9 mouse cellular contexts compared by ENCODE assay signal in genomic region chr8:125389756-125390505, GRCm38 (mm10).
DNase-seq lines count a peak whose midpoint lies in the region; ATAC-seq lines count a peak whose summit lies in the region.
"Had no signal": no experiment of that assay in that cellular context is flagged by ENCODE, and none has a peak within 500 bp of the region (broad histone marks: within the 10 kb centered on the region; RNA-seq: fewer than 3 reads in every experiment).

No protein-coding gene starts in this region.

- no peaks in the 10 kb centered on the region for H3K9me3 ChIP-seq in midbrain, embryonic 14.5 days (ENCODE audit: control insufficient read depth, low read length)

- H3K27ac ChIP-seq in midbrain, embryonic 14.5 days (replicated peaks; ENCODE audit: low read depth, low read length) = peak overlapping the region; percentile 69

- intact Hi-C loops in heart, postnatal 10 days (cut with DNase I) = loop anchor here (5.0 kb wide), 1 partner anchor 38 kb away; no protein-coding TSS in a partner anchor

- 56% methylated on average over 13 of the region's 13 CpGs for WGBS in midbrain, embryonic 14.5 days

- ATAC-seq in frontal cortex, adult (ENCODE audit: low TSS enrichment) = peak; percentile 76
- ATAC-seq in midbrain, embryonic 14.5 days (ENCODE audit: low FRiP score, low TSS enrichment) = 0 out of 2 replicates have a peak, but pooled peaks have one; percentile 24

- H3K4me3 ChIP-seq in midbrain, embryonic 14.5 days (replicated peaks; ENCODE audit: low read depth, low read length) = no peak overlapping the region
- H3K4me3 ChIP-seq: myocyte had no signal

- peak; percentile 45 to 70 for DNase-seq in urinary bladder, postnatal 4 days (ENCODE audit: low spot score in 2 of 2)
- no peak for DNase-seq in urinary bladder, adult 18-20 months (ENCODE audit: low spot score in 2 of 2)
- DNase-seq in heart, postnatal 10 days = peak; percentile 88 to 89
- DNase-seq in layer of hippocampus, adult 18-20 months (ENCODE audit: low spot score in 2 of 2) = peak; percentile 78 to 83
- DNase-seq in midbrain, embryonic 14.5 days = peak; percentile 75
- DNase-seq in embryo, embryonic 10 days (ENCODE audit: low spot score) = no peak
- DNase-seq in urinary bladder, postnatal 10 days (ENCODE audit: low spot score) = no peak

- H3K4me2 ChIP-seq in midbrain, embryonic 14.5 days (ENCODE audit: low read length) = no peak overlapping the region

- H3K36me3 ChIP-seq in midbrain, embryonic 14.5 days (ENCODE audit: control insufficient read depth, insufficient read depth, low read length) = no peaks in the 10 kb centered on the region

- no peak overlapping the region for H3K9ac ChIP-seq in midbrain, embryonic 14.5 days (replicated peaks; ENCODE audit: low read length)

- peaks cover 24% of the 10 kb centered on the region for H3K4me1 ChIP-seq in midbrain, embryonic 14.5 days (ENCODE audit: control insufficient read depth, insufficient read depth, low read length)

- no peaks in the 10 kb centered on the region for H3K27me3 ChIP-seq in midbrain, embryonic 14.5 days (ENCODE audit: control insufficient read depth, insufficient read depth, low read length)

Comparison
In these comparisons a context has a peak if more than half of its experiments do, and no peak if none do; other contexts are left out.
1. DNase-seq: peak in urinary bladder, postnatal 4 days (2 of 2), heart, postnatal 10 days (2 of 2), layer of hippocampus, adult 18-20 months (2 of 2) and midbrain, embryonic 14.5 days (single experiment); none in urinary bladder, adult 18-20 months (0 of 2), embryo, embryonic 10 days (single experiment) and urinary bladder, postnatal 10 days (single experiment).